Mouse (Mus musculus) lung, embryonic 14.5 days (tissue): ENCODE measurements around the gene Zfp952. TPM values are rescaled to one million over a fixed set of nuclear protein-coding genes. Genes with fewer than 3 reads are reported as not detected.
"Not testable (repeated sequence)": the region's sequence is repeated elsewhere in the genome, so short reads cannot be mapped to it uniquely, and the experiment has no call there.

ENCODE experiments used
- ATAC-seq: fragments of 200-750 bp; cut with Nextera tagmentation; 2 replicates; pipeline ENCODE4 v1.8.0; 2017; ENCODE audit warnings: mild to moderate bottlenecking, moderate TSS enrichment, moderate library complexity; ENCODE audit not compliant: insufficient read depth
- DNase-seq: peaks from one replicate; pipeline ENCODE4 v3.0.0-alpha.2; 2015
- H3K27ac ChIP-seq: fragments of 300-500 bp; sonication (generic); 2 replicates; pipeline ENCODE4 v1.5.1; 2014; ENCODE audit warnings: low read depth, mild to moderate bottlenecking, moderate library complexity
- H3K27me3 ChIP-seq: fragments of 300-500 bp; sonication (generic); 2 replicates; pipeline ENCODE4 v1.6.1; 2014; ENCODE audit warnings: low read length, control low read depth; ENCODE audit not compliant: insufficient read depth
- H3K36me3 ChIP-seq: fragments of 300-500 bp; sonication (generic); 2 replicates; pipeline ENCODE4 v1.6.1; 2014; ENCODE audit warnings: control low read depth; ENCODE audit not compliant: insufficient read depth
- H3K4me1 ChIP-seq: fragments of 300-500 bp; sonication (generic); 2 replicates; pipeline ENCODE4 v1.6.1; 2014; ENCODE audit warnings: antibody characterized with exemption, control low read depth; ENCODE audit not compliant: insufficient read depth
- H3K4me2 ChIP-seq: fragments of 300-500 bp; sonication (generic); 2 replicates; pipeline ENCODE4 v1.6.1; 2014; ENCODE audit warnings: mild to moderate bottlenecking
- H3K4me3 ChIP-seq: fragments of 300-500 bp; sonication (generic); 2 replicates; pipeline ENCODE4 v1.5.1; 2014; ENCODE audit warnings: low read depth, low read length
- H3K9ac ChIP-seq: fragments of 300-500 bp; sonication (generic); 2 replicates; pipeline ENCODE4 v1.6.1; 2014
- H3K9me3 ChIP-seq: fragments of 300-500 bp; sonication (generic); 2 replicates; pipeline ENCODE4 v1.6.1; 2016; ENCODE audit warnings: low read depth, low read length, control low read depth
- CTCF ChIP-seq: IDR thresholded peaks from 2 replicates; pipeline ENCODE4 v1.5.1; 2016; ENCODE audit warnings: antibody characterized with exemption, low read depth
- WGBS: fragments of 180-500 bp; shearing (Covaris S2); extraction: QIAGEN DNeasy Blood & Tissue Kit; methylation state at CpG from one replicate; pipeline ENCODE4 v1.1.7; 2014; 5-methylcytosine and 5-hydroxymethylcytosine counted together
- polyA plus RNA-seq: library from polyadenylated mRNA; unstranded; fragments of >200 nt; fragmentation: Nextera tagmentation; extraction: Ambion mirVana; gene quantifications from 2 replicates; pipeline ENCODE4 v1.2.1, GENCODE M21; 2014

Gene Zfp952
- polyA plus RNA-seq, 1 experiment from 2014 or later: 14.5 TPM

DNA sequence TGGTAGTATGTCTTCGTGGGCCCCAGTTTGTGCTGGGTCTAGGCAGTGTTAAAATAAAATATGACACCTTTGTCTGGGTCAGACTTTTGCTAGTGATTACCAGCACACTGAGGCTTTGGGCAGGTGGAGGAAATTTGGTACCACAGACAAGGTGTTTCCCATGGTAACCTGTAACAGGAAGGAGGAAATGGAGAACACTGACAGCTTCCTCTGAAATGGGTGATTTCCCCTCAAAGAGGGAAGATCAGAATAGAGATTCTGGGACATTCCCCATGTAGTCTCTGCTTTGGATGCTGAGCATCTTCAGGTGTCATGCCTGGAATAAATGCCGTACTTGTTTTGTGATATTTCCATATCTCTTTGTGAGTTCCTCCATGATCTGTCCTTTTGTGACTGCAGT, 5.6 kb downstream of the Zfp952 start:
- ATAC-seq (no peak), DNase-seq (no peak)
- peaks cover 5% of the 10 kb centered on the region; the same call in 1 of the 2 replicates for H3K9me3 ChIP-seq
- no peak overlapping the region for H3K4me3 ChIP-seq
- H3K4me2 ChIP-seq: no peak overlapping the region
- H3K36me3 ChIP-seq: peaks cover 28% of the 10 kb centered on the region
- no peaks in the 10 kb centered on the region for H3K4me1 ChIP-seq
- WGBS: 90% methylated on average over 2 of the region's 2 CpGs
- no peaks in the 10 kb centered on the region for H3K27me3 ChIP-seq
- no peak for TF ChIP-seq CTCF
- no peak overlapping the region for H3K9ac ChIP-seq
- no peak overlapping the region for H3K27ac ChIP-seq

DNA sequence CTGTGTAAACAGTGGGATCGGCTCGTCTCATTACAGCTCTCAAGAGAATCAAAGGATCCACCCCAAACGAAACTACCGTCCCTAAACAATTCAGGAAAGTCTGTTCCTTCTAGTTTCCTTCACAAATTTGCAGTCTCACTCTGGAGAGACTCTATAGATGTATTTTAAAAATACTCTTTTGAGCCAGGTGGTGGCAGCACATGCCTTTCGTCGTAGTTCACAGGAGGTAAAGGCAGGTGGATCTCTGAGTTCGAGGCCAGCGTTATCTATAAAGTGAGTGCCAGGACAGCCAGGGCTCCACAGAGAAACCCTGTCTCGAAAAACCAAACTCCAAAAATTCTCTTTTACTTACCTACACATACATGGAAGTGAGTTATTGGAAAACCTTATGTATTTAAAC, 15.4 kb downstream of the Zfp952 start:
- no peak for DNase-seq
- 0 out of 2 replicates have a peak, but pooled peaks have one; percentile 13 for TF ChIP-seq CTCF

DNA sequence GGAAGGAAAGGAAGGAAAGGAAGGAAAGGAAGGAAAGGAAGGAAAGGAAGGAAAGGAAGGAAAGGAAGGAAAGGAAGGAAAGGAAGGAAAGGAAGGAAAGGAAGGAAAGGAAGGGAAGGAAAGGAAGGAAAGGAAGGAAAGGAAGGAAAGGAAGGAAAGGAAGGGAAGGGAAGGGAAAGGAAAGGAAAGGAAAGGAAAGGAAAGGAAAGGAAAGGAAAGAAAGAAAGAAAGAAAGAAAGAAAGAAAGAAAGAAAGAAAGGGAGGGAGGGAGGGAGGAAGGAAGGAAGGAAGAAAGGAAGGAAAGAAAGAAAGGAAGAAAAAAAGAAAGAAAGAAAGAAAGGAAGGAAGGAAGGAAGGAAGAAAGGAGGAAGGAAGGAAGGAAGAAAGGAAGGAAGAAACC, 27.5 kb downstream of the Zfp952 start:
- Histone ChIP-seq H3K9me3 (peaks cover 55% of the 10 kb centered on the region), H3K36me3 (peaks cover 52% of the 10 kb centered on the region)
- H3K9ac ChIP-seq, H3K27me3 ChIP-seq, H3K4me2 ChIP-seq, DNase-seq, ATAC-seq, H3K4me3 ChIP-seq, H3K27ac ChIP-seq, H3K4me1 ChIP-seq: not testable (repeated sequence)

More for the DNA sequence above, 15.4 kb downstream of the Zfp952 start:
- H3K4me1 ChIP-seq: no peaks in the 10 kb centered on the region
- no peak overlapping the region for H3K4me2 ChIP-seq
- no peak overlapping the region for H3K4me3 ChIP-seq
- ATAC-seq: no peak
- 44% methylated on average over 9 of the region's 9 CpGs for WGBS
- H3K27me3 ChIP-seq: no peaks in the 10 kb centered on the region
- no peak overlapping the region for H3K9ac ChIP-seq
- peaks cover 23% of the 10 kb centered on the region for H3K36me3 ChIP-seq
- H3K9me3 ChIP-seq: peaks cover 10% of the 10 kb centered on the region; the same call in 1 of the 2 replicates
- no peak overlapping the region for H3K27ac ChIP-seq

DNA sequence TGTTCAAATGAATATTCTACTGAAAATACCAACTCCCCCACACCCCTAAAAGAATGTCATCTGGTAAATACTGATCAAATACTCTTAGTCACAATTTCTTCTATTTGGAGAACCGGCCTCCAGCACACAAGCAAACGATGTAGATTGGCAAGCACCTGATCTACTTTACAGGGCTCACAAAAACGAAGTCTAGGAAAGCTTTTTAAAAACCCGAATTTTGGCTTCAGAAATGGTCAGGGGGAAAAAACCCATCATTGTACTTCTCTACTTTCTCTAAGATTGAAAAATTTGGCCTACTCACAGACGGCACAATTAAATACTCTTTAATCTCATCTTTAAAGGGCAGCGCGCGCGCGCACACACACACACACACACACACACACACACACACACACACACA, 39.4 kb downstream of the Zfp952 start:
- Histone ChIP-seq H3K36me3 (no peaks in the 10 kb centered on the region), H3K4me1 (no peaks in the 10 kb centered on the region), H3K9me3 (peaks cover 3% of the 10 kb centered on the region; the same call in 1 of the 2 replicates), H3K27ac (no peak overlapping the region), H3K4me3 (peak overlapping the region; percentile 78), H3K27me3 (no peaks in the 10 kb centered on the region), H3K4me2 (peak overlapping the region; percentile 63), H3K9ac (peak overlapping the region; percentile 82)
- WGBS: 6% methylated on average over 10 of the region's 10 CpGs
- TF ChIP-seq CTCF: no peak
- ATAC-seq: no peak
- peak; percentile 7 for DNase-seq

DNA sequence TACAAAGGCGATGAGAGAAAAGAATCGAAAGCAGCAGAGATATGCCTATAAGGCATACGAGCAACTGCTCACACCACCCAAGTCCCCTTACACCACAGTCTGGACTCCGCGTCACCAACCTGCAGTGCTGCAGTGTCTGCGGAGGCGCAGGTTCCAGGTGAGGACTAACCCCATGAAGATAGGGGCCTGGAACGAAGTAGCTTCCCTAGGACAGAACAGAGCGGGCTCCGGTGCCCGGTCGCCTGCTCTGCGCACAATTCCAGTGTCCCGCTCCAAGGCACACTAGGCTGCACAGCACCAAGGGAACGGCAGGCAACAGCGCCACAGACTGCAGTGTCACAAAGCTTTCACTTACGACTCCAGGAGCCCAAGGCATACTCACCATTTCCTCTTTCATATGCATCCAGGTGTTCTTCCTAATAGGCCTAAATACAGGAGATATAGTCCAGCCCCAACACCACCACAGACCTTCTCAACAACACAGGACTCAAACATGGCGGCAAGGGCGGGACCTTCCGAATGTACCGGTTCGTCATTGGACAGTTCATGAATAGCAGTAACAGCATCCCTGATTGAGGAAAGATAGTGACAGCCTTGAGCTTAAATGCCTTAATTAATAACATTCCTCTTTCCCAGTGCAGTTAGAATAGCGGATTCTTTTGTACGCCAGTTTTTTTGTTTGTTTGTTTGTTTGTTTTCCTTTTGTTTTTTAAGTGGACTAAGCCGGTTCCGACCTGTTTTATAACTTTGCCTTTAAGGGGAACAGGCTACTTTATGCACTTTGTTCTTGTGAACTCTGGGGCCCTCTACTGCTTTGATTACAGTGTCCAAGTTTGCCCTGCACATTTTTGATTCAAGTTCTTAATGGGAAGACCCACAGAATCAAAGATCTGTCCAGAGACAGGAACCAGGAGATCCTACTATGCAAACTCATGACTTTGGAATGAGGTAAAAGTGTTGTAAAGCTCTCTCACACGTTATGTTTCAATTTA, 40.3 kb downstream of the Zfp952 start, which contains the start of gene Zfp763:
TSS of gene Zfp763 (minus strand) at position 503 of the 992 bp plus-strand sequence.
- H3K4me3 ChIP-seq: peak within 1 kb of the TSS; percentile 78
- no peaks in the 10 kb centered on the region for H3K4me1 ChIP-seq
- H3K27ac ChIP-seq: peak within 1 kb of the TSS; percentile 86
- no peaks in the 10 kb centered on the region for H3K9me3 ChIP-seq
- WGBS: 2% methylated on average over 27 of the region's 27 CpGs
- H3K9ac ChIP-seq: peak within 1 kb of the TSS; percentile 82
- peak within 1 kb of the TSS; percentile 63 for H3K4me2 ChIP-seq
- no peaks in the 10 kb centered on the region for H3K27me3 ChIP-seq
- DNase-seq: peak; percentile 92
- H3K36me3 ChIP-seq: no peaks in the 10 kb centered on the region
- peak; percentile 99 for ATAC-seq
- peak; percentile 22; the same call in 1 of the 2 replicates for TF ChIP-seq CTCF

Other genes with a start within 250 kb of the Zfp952 start
- 58.3 and 58.6 TPM in 2 replicates for gene Zfp871, start 204.8 kb upstream of the Zfp952 start, polyA plus RNA-seq
- gene Zfp811, start 183.2 kb upstream of the Zfp952 start, polyA plus RNA-seq: 2.5 and 3.0 TPM in 2 replicates
- 16.1 and 19.0 TPM in 2 replicates for gene Zfp799, start 162.9 kb upstream of the Zfp952 start, polyA plus RNA-seq
- 7.9 and 8.8 TPM in 2 replicates for gene Zfp870, start 101.5 kb upstream of the Zfp952 start, polyA plus RNA-seq
- gene Cyp4f14, start 75.8 kb upstream of the Zfp952 start, polyA plus RNA-seq: not detected in 2 replicates
- gene Cyp4f13, start 45.7 kb upstream of the Zfp952 start, polyA plus RNA-seq: 8.1 and 8.5 TPM in 2 replicates
- gene Zfp472, start 27.3 kb upstream of the Zfp952 start, polyA plus RNA-seq: 11.4 and 13.3 TPM in 2 replicates
- gene Zfp763, start 40.3 kb downstream of the Zfp952 start, polyA plus RNA-seq: 14.6 and 16.9 TPM in 2 replicates
- not detected in 2 replicates for gene 4921501E09Rik, start 74.9 kb downstream of the Zfp952 start, polyA plus RNA-seq
- 6.2 and 8.0 TPM in 2 replicates for gene Zfp563, start 96.2 kb downstream of the Zfp952 start, polyA plus RNA-seq
- not detected in 2 replicates for gene Morc2b, start 146.6 kb downstream of the Zfp952 start, polyA plus RNA-seq
- not detected in 2 replicates for gene Olfr55, start 175.3 kb downstream of the Zfp952 start, polyA plus RNA-seq
- gene Olfr239, start 198.2 kb downstream of the Zfp952 start, polyA plus RNA-seq: not detected in 2 replicates
- not detected in 2 replicates for gene Olfr1564, start 228.6 kb downstream of the Zfp952 start, polyA plus RNA-seq